Mouse (Mus musculus): ENCODE results near the gene Marveld1. TPM values are rescaled to one million over a fixed set of nuclear protein-coding genes. Genes with fewer than 3 reads are reported as not detected.

The Marveld1 gene
- polyA plus RNA-seq, 1 experiment from 2014 or later, result 25.0 TPM

DNA sequence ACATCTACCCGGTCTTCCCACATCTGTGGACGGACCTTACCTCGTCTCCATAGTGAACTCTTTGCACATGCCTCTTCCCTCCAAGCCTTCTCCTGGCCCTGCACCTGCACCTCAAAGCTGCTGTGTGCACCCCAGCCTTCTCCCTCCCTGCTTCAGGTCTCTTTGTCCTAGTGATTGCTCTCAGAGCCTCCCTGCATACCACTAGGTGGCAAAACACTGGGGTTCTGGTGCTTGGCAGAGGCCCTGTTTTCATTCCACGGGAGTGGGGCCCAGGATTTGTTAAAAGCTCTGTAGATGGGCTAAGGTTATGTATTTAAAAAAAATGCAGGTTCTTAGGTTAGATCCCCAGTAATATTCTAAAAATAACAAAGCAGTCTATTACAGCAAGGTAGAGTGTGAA is 49.9 kb downstream of the Marveld1 start:
- Histone ChIP-seq H3K36me3 (ENCODE audit: control insufficient read depth, insufficient read depth, low read length) (peaks cover 9% of the 10 kb centered on the region; the same call in 1 of the 2 replicates), H3K9ac (ENCODE audit: low read length) (no peak overlapping the region), H3K27ac (replicated peaks in 1 of 2; ENCODE audit: control insufficient read depth in 1 of 2, insufficient read depth in 1 of 2, low read depth in 2 of 2, low read length in 2 of 2) (no peak overlapping the region), H3K4me2 (ENCODE audit: low read length) (no peak overlapping the region), H3K27me3 (ENCODE audit: control insufficient read depth, insufficient read depth, low read length) (peaks cover 45% of the 10 kb centered on the region), H3K9me3 (ENCODE audit: control insufficient read depth, low read length) (no peaks in the 10 kb centered on the region), H3K4me3 (ENCODE audit: control insufficient read depth in 1 of 2, insufficient read depth in 1 of 2, low read depth in 1 of 2, low read length in 2 of 2) (no peak overlapping the region), H3K4me1 (ENCODE audit: control insufficient read depth in 2 of 2, insufficient read depth in 2 of 2, low read length in 2 of 2) (peaks cover 0 to 11% of the 10 kb centered on the region in 2 experiments; a peak in 1 of 4 replicates)
- WGBS, result 66% methylated on average over 4 of the region's 4 CpGs
- ATAC-seq (ENCODE audit: insufficient number of reproducible peaks, insufficient read depth, low FRiP score, low read depth), result no peak

DNA sequence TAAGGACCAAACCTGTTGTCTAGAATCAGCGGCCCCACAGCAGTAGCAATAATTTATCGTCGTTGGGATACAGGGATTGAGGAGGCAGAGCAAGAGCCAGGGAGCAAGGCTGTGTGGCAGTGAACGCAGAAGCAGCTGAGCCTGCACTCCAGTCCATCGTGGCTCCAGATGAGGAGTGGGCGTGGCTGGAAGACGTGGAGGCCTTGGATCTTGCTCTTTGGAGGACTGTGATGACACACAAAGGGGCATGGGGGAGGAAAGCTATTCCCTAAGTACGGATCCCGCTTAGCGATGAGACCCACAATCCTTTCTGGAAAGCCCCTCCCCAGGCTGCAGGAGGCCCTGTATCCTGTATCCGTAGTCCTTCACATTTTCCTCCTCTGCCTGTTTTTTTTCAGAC is 50.8 kb downstream of the Marveld1 start:
- WGBS, result 41% methylated on average over 11 of the region's 11 CpGs
- Histone ChIP-seq H3K36me3 (ENCODE audit: control insufficient read depth, insufficient read depth, low read length) (no peaks in the 10 kb centered on the region), H3K9ac (ENCODE audit: low read length) (no peak overlapping the region), H3K4me3 (ENCODE audit: control insufficient read depth in 1 of 2, insufficient read depth in 1 of 2, low read depth in 1 of 2, low read length in 2 of 2) (no peak overlapping the region), H3K27me3 (ENCODE audit: control insufficient read depth, insufficient read depth, low read length) (peaks cover 55% of the 10 kb centered on the region), H3K4me2 (ENCODE audit: low read length) (no peak overlapping the region), H3K9me3 (ENCODE audit: control insufficient read depth, low read length) (no peaks in the 10 kb centered on the region), H3K4me1 (ENCODE audit: control insufficient read depth in 2 of 2, insufficient read depth in 2 of 2, low read length in 2 of 2) (peaks cover 2 to 12% of the 10 kb centered on the region in 2 experiments; a peak in 2 of 4 replicates), H3K27ac (replicated peaks in 1 of 2; ENCODE audit: control insufficient read depth in 1 of 2, insufficient read depth in 1 of 2, low read depth in 2 of 2, low read length in 2 of 2) (no peak overlapping the region)
- no peak for ATAC-seq (ENCODE audit: insufficient number of reproducible peaks, insufficient read depth, low FRiP score, low read depth)

Other genes with a start within 250 kb of the Marveld1 start
- 787 and 805 TPM in 2 replicates for gene Pgam1, start 235.5 kb upstream of the Marveld1 start, polyA plus RNA-seq (2014; fragmentation: Nextera tagmentation; extraction: Ambion mirVana)
- gene Exosc1, start 214.0 kb upstream of the Marveld1 start, polyA plus RNA-seq (2014; fragmentation: Nextera tagmentation; extraction: Ambion mirVana), result 40.8 and 42.0 TPM in 2 replicates
- gene Zdhhc16, start 213.9 kb upstream of the Marveld1 start, polyA plus RNA-seq (2014; fragmentation: Nextera tagmentation; extraction: Ambion mirVana), result 42.3 and 47.8 TPM in 2 replicates
- 24.4 and 28.3 TPM in 2 replicates for gene Mms19, start 166.2 kb upstream of the Marveld1 start, polyA plus RNA-seq (2014; fragmentation: Nextera tagmentation; extraction: Ambion mirVana)
- 11.8 and 13.2 TPM in 2 replicates for gene Ubtd1, start 165.6 kb upstream of the Marveld1 start, polyA plus RNA-seq (2014; fragmentation: Nextera tagmentation; extraction: Ambion mirVana)
- not detected in 2 replicates for gene Ankrd2, start 111.4 kb upstream of the Marveld1 start, polyA plus RNA-seq (2014; fragmentation: Nextera tagmentation; extraction: Ambion mirVana)
- 0.74 and 0.76 TPM in 2 replicates for gene Hoga1, start 101.8 kb upstream of the Marveld1 start, polyA plus RNA-seq (2014; fragmentation: Nextera tagmentation; extraction: Ambion mirVana)
- gene 4933411K16Rik, start 95.2 kb upstream of the Marveld1 start, polyA plus RNA-seq (2014; fragmentation: Nextera tagmentation; extraction: Ambion mirVana), result not detected in 2 replicates
- gene Morn4, start 61.0 kb upstream of the Marveld1 start, polyA plus RNA-seq (2014; fragmentation: Nextera tagmentation; extraction: Ambion mirVana), result 14.0 and 15.6 TPM in 2 replicates
- 19.2 and 20.2 TPM in 2 replicates for gene Pi4k2a, start 56.9 kb upstream of the Marveld1 start, polyA plus RNA-seq (2014; fragmentation: Nextera tagmentation; extraction: Ambion mirVana)
- gene Avpi1, start 18.3 kb upstream of the Marveld1 start, polyA plus RNA-seq (2014; fragmentation: Nextera tagmentation; extraction: Ambion mirVana), result 36.0 and 38.2 TPM in 2 replicates
- gene Zfyve27, start 16.6 kb downstream of the Marveld1 start, polyA plus RNA-seq (2014; fragmentation: Nextera tagmentation; extraction: Ambion mirVana), result 14.7 and 15.7 TPM in 2 replicates
- 4.3 and 4.4 TPM in 2 replicates for gene Sfrp5, start 54.9 kb downstream of the Marveld1 start, polyA plus RNA-seq (2014; fragmentation: Nextera tagmentation; extraction: Ambion mirVana)
- gene Golga7b, start 100.2 kb downstream of the Marveld1 start, polyA plus RNA-seq (2014; fragmentation: Nextera tagmentation; extraction: Ambion mirVana), result 0.11 and 0.34 TPM in 2 replicates

Measured in heart, embryonic 14.5 days (tissue).